Mouse (Mus musculus): ENCODE measurements around the gene H2-DMb2. TPM values are rescaled to one million over a fixed set of nuclear protein-coding genes. Genes with fewer than 3 reads are reported as not detected.

The H2-DMb2 gene
- not detected for polyA plus RNA-seq (2012; fragmentation: generic; extraction: Trizol)

GRCm38 (mm10) chr17:34143033-34143432, at the start of gene H2-DMb2:
Gene H2-DMb2, plus strand, starts transcription at chr17:34143307.
- TF ChIP-seq SRF (IDR thresholded peaks at IDR 0.05; ENCODE audit: control insufficient read depth, insufficient read length, low read depth): no peak
- no peak for TF ChIP-seq MAX (IDR thresholded peaks at IDR 0.05; ENCODE audit: low read depth)
- no peak for TF ChIP-seq POLR2A (IDR thresholded peaks at IDR 0.05; ENCODE audit: insufficient read length, low read depth)
- no peak for TF ChIP-seq MYOD1 (IDR thresholded peaks at IDR 0.05; ENCODE audit: control insufficient read depth in 1 of 3, insufficient read length in 2 of 3, low read depth in 2 of 3)
- TF ChIP-seq TCF3 (IDR thresholded peaks at IDR 0.05; ENCODE audit: insufficient read length, low read depth): no peak
- TF ChIP-seq POLR2AphosphoS2 (IDR thresholded peaks at IDR 0.05; ENCODE audit: insufficient read length, low read depth): no peak
- no peak for TF ChIP-seq E2F4 (IDR thresholded peaks at IDR 0.05; ENCODE audit: insufficient read depth)
- TF ChIP-seq TCF12 (IDR thresholded peaks at IDR 0.05; ENCODE audit: insufficient read depth, poor library complexity, severe bottlenecking): no peak
- no peak for TF ChIP-seq MYOG (IDR thresholded peaks at IDR 0.05; ENCODE audit: control insufficient read depth in 1 of 3, insufficient read depth in 1 of 3, insufficient read length in 2 of 3, low read depth in 2 of 3)
- H3ac ChIP-seq (ENCODE audit: control insufficient read depth, insufficient read length): no peak within 1 kb of the TSS
- H3K4me2 ChIP-seq (ENCODE audit: low read depth): no peak within 1 kb of the TSS
- H3K36me3 ChIP-seq (ENCODE audit: control insufficient read depth, insufficient read depth): no peaks in the 10 kb centered on the region
- peaks cover 68% of the 10 kb centered on the region for H3K27me3 ChIP-seq (ENCODE audit: control insufficient read depth, insufficient read depth, insufficient read length)
- no peaks in the 10 kb centered on the region for H3K79me2 ChIP-seq (ENCODE audit: control insufficient read depth, insufficient read depth)
- no peak within 1 kb of the TSS for H3K4me3 ChIP-seq

GRCm38 (mm10) chr17:34094283-34095035, 48.6 kb upstream of the H2-DMb2 start:
- Histone ChIP-seq H3K27me3 (ENCODE audit: control insufficient read depth, insufficient read depth, insufficient read length) (no peaks in the 10 kb centered on the region), H3K4me3 (no peak overlapping the region), H3ac (ENCODE audit: control insufficient read depth, insufficient read length) (no peak overlapping the region), H3K79me2 (ENCODE audit: control insufficient read depth, insufficient read depth) (no peaks in the 10 kb centered on the region), H3K4me2 (ENCODE audit: low read depth) (no peak overlapping the region), H3K36me3 (ENCODE audit: control insufficient read depth, insufficient read depth) (no peaks in the 10 kb centered on the region)
- TF ChIP-seq REST (IDR thresholded peaks at IDR 0.05; ENCODE audit: insufficient read depth, insufficient read length) (no peak), MAX (IDR thresholded peaks at IDR 0.05; ENCODE audit: low read depth) (no peak), MYOG (IDR thresholded peaks at IDR 0.05; ENCODE audit: control insufficient read depth in 1 of 3, insufficient read depth in 1 of 3, insufficient read length in 2 of 3, low read depth in 2 of 3) (no peak), TCF12 (IDR thresholded peaks at IDR 0.05; ENCODE audit: insufficient read depth, poor library complexity, severe bottlenecking) (no peak), MYOD1 (IDR thresholded peaks at IDR 0.05; ENCODE audit: control insufficient read depth in 1 of 3, insufficient read length in 2 of 3, low read depth in 2 of 3) (no peak), SRF (IDR thresholded peaks at IDR 0.05; ENCODE audit: control insufficient read depth, insufficient read length, low read depth) (no peak), POLR2AphosphoS2 (IDR thresholded peaks at IDR 0.05; ENCODE audit: insufficient read length, low read depth) (no peak), TCF3 (IDR thresholded peaks at IDR 0.05; ENCODE audit: insufficient read length, low read depth) (no peak), POLR2A (IDR thresholded peaks at IDR 0.05; ENCODE audit: insufficient read length, low read depth) (no peak), CEBPB (IDR thresholded peaks at IDR 0.05; ENCODE audit: insufficient read depth, poor library complexity, severe bottlenecking) (no peak), USF1 (IDR thresholded peaks at IDR 0.05; ENCODE audit: low read depth) (no peak), E2F4 (IDR thresholded peaks at IDR 0.05; ENCODE audit: insufficient read depth) (no peak)

GRCm38 (mm10) chr17:34096497-34097010, 46.6 kb upstream of the H2-DMb2 start:
- H3K36me3 ChIP-seq (ENCODE audit: control insufficient read depth, insufficient read depth): no peaks in the 10 kb centered on the region
- no peak overlapping the region for H3K4me2 ChIP-seq (ENCODE audit: low read depth)
- no peaks in the 10 kb centered on the region for H3K27me3 ChIP-seq (ENCODE audit: control insufficient read depth, insufficient read depth, insufficient read length)
- H3K79me2 ChIP-seq (ENCODE audit: control insufficient read depth, insufficient read depth): no peaks in the 10 kb centered on the region
- H3ac ChIP-seq (ENCODE audit: control insufficient read depth, insufficient read length): no peak overlapping the region
- no peak overlapping the region for H3K4me3 ChIP-seq
- no peak for TF ChIP-seq SRF (IDR thresholded peaks at IDR 0.05; ENCODE audit: control insufficient read depth, insufficient read length, low read depth)
- no peak for TF ChIP-seq E2F4 (IDR thresholded peaks at IDR 0.05; ENCODE audit: insufficient read depth)
- no peak for TF ChIP-seq MYOG (IDR thresholded peaks at IDR 0.05; ENCODE audit: control insufficient read depth in 1 of 3, insufficient read depth in 1 of 3, insufficient read length in 2 of 3, low read depth in 2 of 3)
- TF ChIP-seq POLR2AphosphoS2 (IDR thresholded peaks at IDR 0.05; ENCODE audit: insufficient read length, low read depth): no peak
- no peak for TF ChIP-seq POLR2A (IDR thresholded peaks at IDR 0.05; ENCODE audit: insufficient read length, low read depth)
- TF ChIP-seq CEBPB (IDR thresholded peaks at IDR 0.05; ENCODE audit: insufficient read depth, poor library complexity, severe bottlenecking): no peak
- TF ChIP-seq MYOD1 (IDR thresholded peaks at IDR 0.05; ENCODE audit: control insufficient read depth in 1 of 3, insufficient read length in 2 of 3, low read depth in 2 of 3): no peak
- TF ChIP-seq MAX (IDR thresholded peaks at IDR 0.05; ENCODE audit: low read depth): no peak
- no peak for TF ChIP-seq TCF12 (IDR thresholded peaks at IDR 0.05; ENCODE audit: insufficient read depth, poor library complexity, severe bottlenecking)
- no peak for TF ChIP-seq USF1 (IDR thresholded peaks at IDR 0.05; ENCODE audit: low read depth)
- TF ChIP-seq TCF3 (IDR thresholded peaks at IDR 0.05; ENCODE audit: insufficient read length, low read depth): no peak
- TF ChIP-seq REST (IDR thresholded peaks at IDR 0.05; ENCODE audit: insufficient read depth, insufficient read length): no peak

- Histone ChIP-seq H3ac (ENCODE audit: control insufficient read depth, insufficient read length) (no peak overlapping the region), H3K4me2 (ENCODE audit: low read depth) (no peak overlapping the region), H3K36me3 (ENCODE audit: control insufficient read depth, insufficient read depth) (no peaks in the 10 kb centered on the region), H3K27me3 (ENCODE audit: control insufficient read depth, insufficient read depth, insufficient read length) (no peaks in the 10 kb centered on the region), H3K79me2 (ENCODE audit: control insufficient read depth, insufficient read depth) (no peaks in the 10 kb centered on the region), H3K4me3 (no peak overlapping the region)
- TF ChIP-seq REST (IDR thresholded peaks at IDR 0.05; ENCODE audit: insufficient read depth, insufficient read length): no peak
- no peak for TF ChIP-seq TCF12 (IDR thresholded peaks at IDR 0.05; ENCODE audit: insufficient read depth, poor library complexity, severe bottlenecking)
- TF ChIP-seq POLR2A (IDR thresholded peaks at IDR 0.05; ENCODE audit: insufficient read length, low read depth): no peak
- TF ChIP-seq E2F4 (IDR thresholded peaks at IDR 0.05; ENCODE audit: insufficient read depth): no peak
- no peak for TF ChIP-seq POLR2AphosphoS2 (IDR thresholded peaks at IDR 0.05; ENCODE audit: insufficient read length, low read depth)
- no peak for TF ChIP-seq SRF (IDR thresholded peaks at IDR 0.05; ENCODE audit: control insufficient read depth, insufficient read length, low read depth)
- no peak for TF ChIP-seq MYOG (IDR thresholded peaks at IDR 0.05; ENCODE audit: control insufficient read depth in 1 of 3, insufficient read depth in 1 of 3, insufficient read length in 2 of 3, low read depth in 2 of 3)
- TF ChIP-seq MYOD1 (IDR thresholded peaks at IDR 0.05; ENCODE audit: control insufficient read depth in 1 of 3, insufficient read length in 2 of 3, low read depth in 2 of 3): no peak
- no peak for TF ChIP-seq MAX (IDR thresholded peaks at IDR 0.05; ENCODE audit: low read depth)
- TF ChIP-seq TCF3 (IDR thresholded peaks at IDR 0.05; ENCODE audit: insufficient read length, low read depth): no peak
- no peak for TF ChIP-seq USF1 (IDR thresholded peaks at IDR 0.05; ENCODE audit: low read depth)
- TF ChIP-seq CEBPB (IDR thresholded peaks at IDR 0.05; ENCODE audit: insufficient read depth, poor library complexity, severe bottlenecking): no peak
Observed at GRCm38 (mm10) chr17:34097272-34097671, 45.8 kb upstream of the H2-DMb2 start.

All from myocyte (in vitro differentiated cells).